Mouse (Mus musculus) heart, embryonic 13.5 days (tissue): ENCODE measurements around the gene Slc2a1. TPM values are rescaled to one million over a fixed set of nuclear protein-coding genes. Genes with fewer than 3 reads are reported as not detected.
A peak's percentile ranks its signal among the peaks of the same experiment; 100 is the strongest.

ENCODE experiments used
- ATAC-seq: fragments of 200-750 bp; cut with Nextera tagmentation; 2 replicates; pipeline ENCODE4 v1.8.0; 2017; ENCODE audit warnings: moderate TSS enrichment; ENCODE audit not compliant: insufficient number of reproducible peaks, low FRiP score, low TSS enrichment; ENCODE audit errors: extremely low read depth
- H3K27ac ChIP-seq: fragments of 300-500 bp; sonication (generic); replicated peaks from 2 replicates; pipeline ENCODE4 v1.5.1; 2015; ENCODE audit warnings: moderate library complexity, mild to moderate bottlenecking, inconsistent platforms
- H3K27me3 ChIP-seq: fragments of 300-500 bp; sonication (generic); replicated peaks from 2 replicates; pipeline ENCODE4 v1.6.1; 2015; ENCODE audit warnings: mild to moderate bottlenecking, inconsistent platforms
- H3K36me3 ChIP-seq: fragments of 300-500 bp; sonication (generic); 2 replicates; pipeline ENCODE4 v1.6.1; 2015; ENCODE audit warnings: mild to moderate bottlenecking, inconsistent platforms
- H3K4me1 ChIP-seq: fragments of 300-500 bp; sonication (generic); 2 replicates; pipeline ENCODE4 v1.6.1; 2015; ENCODE audit warnings: inconsistent platforms
- H3K4me2 ChIP-seq: fragments of 300-500 bp; sonication (generic); 2 replicates; pipeline ENCODE4 v1.6.1; 2015; ENCODE audit warnings: inconsistent platforms, mild to moderate bottlenecking, moderate library complexity
- H3K4me3 ChIP-seq: fragments of 300-500 bp; sonication (generic); 2 replicates; pipeline ENCODE4 v1.5.1; 2015; ENCODE audit warnings: moderate library complexity, mild to moderate bottlenecking, inconsistent platforms
- H3K9ac ChIP-seq: fragments of 300-500 bp; sonication (generic); 2 replicates; pipeline ENCODE4 v1.6.1; 2015; ENCODE audit warnings: inconsistent platforms, mild to moderate bottlenecking, moderate library complexity
- H3K9me3 ChIP-seq: fragments of 300-500 bp; sonication (generic); 2 replicates; pipeline ENCODE4 v1.6.1; 2016; ENCODE audit warnings: inconsistent platforms
- WGBS: fragments of 180-500 bp; shearing (Covaris S2); methylation state at CpG from one replicate; pipeline ENCODE4 v1.1.7; 2015; ENCODE audit warnings: mixed read lengths; 5-methylcytosine and 5-hydroxymethylcytosine counted together
- polyA plus RNA-seq: library from polyadenylated mRNA; unstranded; fragments of >200 nt; fragmentation: Nextera tagmentation; extraction: Ambion mirVana; gene quantifications from 2 replicates; pipeline ENCODE4 v1.2.1, GENCODE M21; 2015

Slc2a1 gene
- polyA plus RNA-seq, 1 experiment from 2014 or later: 180 TPM

GRCm38 (mm10) chr4:119131189-119131910, 22.8 kb downstream of the Slc2a1 start:
- H3K4me3 ChIP-seq: no peak overlapping the region
- H3K9ac ChIP-seq: no peak overlapping the region
- no peaks in the 10 kb centered on the region for H3K9me3 ChIP-seq
- WGBS: 82% methylated on average over 8 of the region's 8 CpGs
- peaks cover 92% of the 10 kb centered on the region for H3K36me3 ChIP-seq
- peaks cover 33% of the 10 kb centered on the region for H3K4me1 ChIP-seq
- H3K4me2 ChIP-seq: no peak overlapping the region
- no peak for ATAC-seq
- no peak overlapping the region for H3K27ac ChIP-seq
- H3K27me3 ChIP-seq: no peaks in the 10 kb centered on the region

GRCm38 (mm10) chr4:119133306-119133705, 24.8 kb downstream of the Slc2a1 start:
- Histone ChIP-seq H3K27ac (no peak overlapping the region), H3K4me2 (no peak overlapping the region), H3K9ac (no peak overlapping the region), H3K36me3 (peaks cover 97% of the 10 kb centered on the region), H3K9me3 (no peaks in the 10 kb centered on the region), H3K4me1 (peaks cover 25% of the 10 kb centered on the region), H3K27me3 (no peaks in the 10 kb centered on the region), H3K4me3 (no peak overlapping the region)
- no peak for ATAC-seq
- 85% methylated on average over 13 of the region's 13 CpGs for WGBS

- Histone ChIP-seq H3K9me3 (no peaks in the 10 kb centered on the region), H3K36me3 (peaks cover 92% of the 10 kb centered on the region), H3K27ac (no peak overlapping the region), H3K9ac (no peak overlapping the region), H3K4me2 (no peak overlapping the region), H3K4me3 (no peak overlapping the region), H3K4me1 (peaks cover 25% of the 10 kb centered on the region), H3K27me3 (no peaks in the 10 kb centered on the region)
- WGBS: 87% methylated on average over 13 of the region's 13 CpGs
- ATAC-seq: no peak
Measured at GRCm38 (mm10) chr4:119133860-119134259, 25.3 kb downstream of the Slc2a1 start.

DNA sequence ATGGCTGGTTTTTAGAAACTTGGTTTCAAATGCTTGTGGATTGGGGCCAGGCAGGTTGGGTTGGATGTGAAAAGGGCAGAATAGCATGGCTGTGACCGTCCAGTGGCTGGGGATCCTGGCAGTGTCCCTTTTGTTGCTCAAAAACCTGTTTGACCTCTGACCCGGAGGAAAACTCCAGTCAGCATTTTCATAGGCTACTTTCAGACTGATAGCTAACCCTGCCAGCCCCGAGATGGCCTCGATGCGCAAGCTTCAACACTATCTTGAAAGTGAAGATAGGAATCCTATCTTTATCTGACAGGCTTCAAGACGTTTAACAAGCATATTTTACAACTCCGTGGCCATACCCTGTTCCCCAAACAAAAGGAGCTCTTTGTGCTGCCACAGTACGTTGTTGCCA, 28.8 kb downstream of the Slc2a1 start:
- no peak overlapping the region for H3K4me3 ChIP-seq
- no peaks in the 10 kb centered on the region for H3K27me3 ChIP-seq
- no peak overlapping the region for H3K4me2 ChIP-seq
- H3K27ac ChIP-seq: 0 out of 2 replicates have a peak overlapping the region, but pooled peaks have one; percentile 31
- no peak overlapping the region for H3K9ac ChIP-seq
- WGBS: 54% methylated on average over 8 of the region's 8 CpGs
- H3K36me3 ChIP-seq: peaks cover 58% of the 10 kb centered on the region
- ATAC-seq: no peak
- peaks cover 26% of the 10 kb centered on the region for H3K4me1 ChIP-seq
- no peaks in the 10 kb centered on the region for H3K9me3 ChIP-seq

GRCm38 (mm10) chr4:119138171-119138570, 29.7 kb downstream of the Slc2a1 start:
- H3K27me3 ChIP-seq: no peaks in the 10 kb centered on the region
- no peaks in the 10 kb centered on the region for H3K9me3 ChIP-seq
- H3K4me1 ChIP-seq: peaks cover 26% of the 10 kb centered on the region
- H3K27ac ChIP-seq: peak overlapping the region; percentile 31; the same call in 1 of the 2 replicates
- H3K4me2 ChIP-seq: peak overlapping the region; percentile 47
- 18% methylated on average over 18 of the region's 18 CpGs for WGBS
- H3K4me3 ChIP-seq: 0 out of 2 replicates have a peak overlapping the region, but pooled peaks have one; percentile 13
- peak overlapping the region; percentile 55; the same call in 1 of the 2 replicates for H3K9ac ChIP-seq
- peaks cover 50% of the 10 kb centered on the region for H3K36me3 ChIP-seq
- 0 out of 2 replicates have a peak, but pooled peaks have one; percentile 35 for ATAC-seq

GRCm38 (mm10) chr4:119138776-119139175, 30.3 kb downstream of the Slc2a1 start:
- H3K4me1 ChIP-seq: peaks cover 26% of the 10 kb centered on the region
- peaks cover 44% of the 10 kb centered on the region for H3K36me3 ChIP-seq
- H3K27ac ChIP-seq: peak overlapping the region; percentile 31; the same call in 1 of the 2 replicates
- no peak overlapping the region for H3K9ac ChIP-seq
- no peaks in the 10 kb centered on the region for H3K9me3 ChIP-seq
- ATAC-seq: no peak
- peak overlapping the region; percentile 47 for H3K4me2 ChIP-seq
- no peak overlapping the region for H3K4me3 ChIP-seq
- 0 out of 2 replicates have a peak, but pooled peaks cover 5% of the 10 kb centered on the region for H3K27me3 ChIP-seq
- WGBS: 65% methylated on average over 8 of the region's 8 CpGs

DNA sequence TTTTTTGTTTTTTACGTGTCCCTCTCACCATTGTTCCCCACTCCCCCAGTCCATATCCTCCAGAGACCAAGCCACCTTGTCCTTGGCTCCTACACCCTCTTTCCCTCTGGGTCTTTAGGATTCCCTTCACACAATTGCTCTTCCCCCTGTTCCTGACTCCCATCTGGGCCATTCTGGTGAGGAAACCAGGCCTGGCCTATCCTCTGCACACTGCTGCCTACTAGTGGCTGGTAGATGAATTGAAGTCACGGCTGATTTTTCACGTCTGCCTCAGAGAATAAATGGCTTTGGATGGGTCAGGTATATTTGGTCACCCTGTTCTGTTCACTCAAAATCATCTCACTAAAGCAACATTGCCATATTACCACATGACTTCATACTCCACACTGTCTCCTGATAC, 31.6 kb downstream of the Slc2a1 start:
- Histone ChIP-seq H3K27ac (no peak overlapping the region), H3K27me3 (0 out of 2 replicates have a peak, but pooled peaks cover 9% of the 10 kb centered on the region), H3K9ac (no peak overlapping the region), H3K36me3 (peaks cover 30% of the 10 kb centered on the region), H3K4me1 (peaks cover 26% of the 10 kb centered on the region), H3K4me2 (no peak overlapping the region), H3K9me3 (no peaks in the 10 kb centered on the region), H3K4me3 (no peak overlapping the region)
- no peak for ATAC-seq
- WGBS: 38% methylated on average over 3 of the region's 3 CpGs

GRCm38 (mm10) chr4:119141191-119141590, 32.7 kb downstream of the Slc2a1 start:
- Histone ChIP-seq H3K4me3 (no peak overlapping the region), H3K9me3 (no peaks in the 10 kb centered on the region), H3K27me3 (peaks cover 9% of the 10 kb centered on the region; the same call in 1 of the 2 replicates), H3K9ac (no peak overlapping the region), H3K4me2 (peak overlapping the region; percentile 34), H3K4me1 (peaks cover 26% of the 10 kb centered on the region), H3K36me3 (peaks cover 19% of the 10 kb centered on the region), H3K27ac (peak overlapping the region; percentile 55)
- WGBS: 29% methylated on average over 10 of the region's 10 CpGs
- no peak for ATAC-seq

DNA sequence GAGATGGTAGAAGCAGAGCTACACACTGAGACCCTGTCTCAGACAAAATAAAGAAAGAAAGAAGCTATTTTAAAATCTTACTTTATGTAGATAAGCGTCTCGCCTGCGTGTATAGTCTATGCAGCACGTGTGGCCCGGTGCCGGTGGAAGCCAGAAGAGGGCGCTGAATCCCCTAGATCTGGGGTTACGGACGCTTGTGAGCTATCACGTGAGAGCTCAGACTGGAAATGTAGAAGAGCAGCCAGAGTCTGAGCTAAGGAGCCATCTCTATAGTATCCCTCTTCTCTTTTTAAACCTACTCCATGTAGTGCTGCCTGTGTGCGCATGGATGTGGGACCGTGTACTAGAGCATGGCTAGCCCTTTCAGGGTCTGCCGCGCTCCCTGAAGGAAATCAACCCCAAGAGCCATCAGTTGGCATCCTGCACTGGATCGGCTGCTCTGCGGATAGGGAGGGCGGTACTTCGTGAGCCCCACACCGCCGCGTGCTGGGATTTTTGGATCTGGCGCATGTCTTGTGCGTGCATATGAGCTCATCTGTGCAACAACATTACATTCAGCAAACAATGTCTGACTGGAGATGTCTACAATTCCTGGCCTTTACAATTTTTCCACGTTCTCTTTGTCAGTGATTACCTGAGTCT, 33.8 kb downstream of the Slc2a1 start:
- ATAC-seq: no peak
- Histone ChIP-seq H3K4me1 (peaks cover 24% of the 10 kb centered on the region), H3K4me2 (peak overlapping the region; percentile 63), H3K4me3 (peak overlapping the region; percentile 27), H3K27me3 (peaks cover 9% of the 10 kb centered on the region; the same call in 1 of the 2 replicates), H3K36me3 (peaks cover 8% of the 10 kb centered on the region), H3K9ac (peak overlapping the region; percentile 56), H3K27ac (no peak overlapping the region), H3K9me3 (no peaks in the 10 kb centered on the region)
- WGBS: 26% methylated on average over 24 of the region's 24 CpGs

DNA sequence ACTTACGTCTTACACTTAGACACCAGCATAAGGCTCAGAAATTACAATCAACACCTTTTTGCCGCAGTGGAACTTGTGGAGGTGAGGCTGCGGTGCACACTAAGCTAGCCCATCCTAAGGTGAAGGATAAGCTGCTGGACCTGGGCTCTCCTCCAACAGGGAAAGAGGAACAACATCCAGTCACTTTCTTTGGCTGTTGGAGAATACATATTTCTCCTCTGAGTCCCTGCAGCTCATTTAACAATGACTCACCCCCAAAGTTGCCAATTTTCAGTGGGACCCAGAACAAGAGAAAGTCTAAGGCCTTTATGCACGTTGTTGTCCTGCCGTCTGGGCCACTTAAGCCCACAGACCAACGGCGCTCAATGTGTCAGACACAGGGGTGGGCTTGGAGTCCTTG, 38.3 kb downstream of the Slc2a1 start:
- H3K4me2 ChIP-seq: no peak overlapping the region
- H3K27ac ChIP-seq: no peak overlapping the region
- no peak overlapping the region for H3K9ac ChIP-seq
- peaks cover 10% of the 10 kb centered on the region for H3K4me1 ChIP-seq
- ATAC-seq: no peak
- H3K9me3 ChIP-seq: no peaks in the 10 kb centered on the region
- H3K4me3 ChIP-seq: no peak overlapping the region
- H3K27me3 ChIP-seq: peaks cover 25% of the 10 kb centered on the region
- 81% methylated on average over 7 of the region's 7 CpGs for WGBS
- no peaks in the 10 kb centered on the region for H3K36me3 ChIP-seq

DNA sequence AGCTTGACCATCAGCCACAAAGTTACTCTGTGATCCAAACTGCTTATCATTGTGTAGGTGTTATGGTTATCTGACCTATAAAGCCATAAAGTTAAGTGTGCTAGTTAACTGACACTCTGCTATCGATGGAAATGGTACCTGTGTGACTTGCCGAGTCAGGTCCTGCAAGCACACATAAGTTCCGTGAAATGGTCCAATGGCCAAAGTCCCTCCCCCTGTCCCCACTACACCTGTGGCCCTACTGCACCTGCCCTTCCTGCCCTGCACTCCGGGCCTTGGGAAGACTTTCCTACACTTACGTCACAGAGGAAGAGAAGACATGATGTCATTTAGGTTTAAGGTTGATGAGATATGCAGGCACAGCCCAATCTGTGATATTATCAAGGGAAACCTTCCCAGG, 38.8 kb downstream of the Slc2a1 start:
- WGBS: 84% methylated on average over 5 of the region's 5 CpGs
- H3K27me3 ChIP-seq: peaks cover 25% of the 10 kb centered on the region
- no peak overlapping the region for H3K27ac ChIP-seq
- no peak overlapping the region for H3K9ac ChIP-seq
- H3K9me3 ChIP-seq: no peaks in the 10 kb centered on the region
- no peak overlapping the region for H3K4me2 ChIP-seq
- no peaks in the 10 kb centered on the region for H3K36me3 ChIP-seq
- H3K4me3 ChIP-seq: no peak overlapping the region
- peaks cover 10% of the 10 kb centered on the region for H3K4me1 ChIP-seq
- no peak for ATAC-seq
